Mouse (Mus musculus) embryonic facial prominence, embryonic 14.5 days (tissue): ENCODE data around the gene Gm14124. TPM values are rescaled to one million over a fixed set of nuclear protein-coding genes. Genes with fewer than 3 reads are reported as not detected.
A peak's percentile ranks its signal among the peaks of the same experiment; 100 is the strongest.
"Not testable (repeated sequence)": the region's sequence is repeated elsewhere in the genome, so short reads cannot be mapped to it uniquely, and the experiment has no call there.

Experiments
- ATAC-seq: fragments of 200-750 bp; cut with Nextera tagmentation; 2 replicates; pipeline ENCODE4 v1.8.0; 2017; ENCODE audit warnings: low read depth, moderate number of reproducible peaks, moderate TSS enrichment
- DNase-seq: peaks from one replicate; pipeline ENCODE4 v3.0.0-alpha.2; 2015; ENCODE audit warnings: low spot score
- H3K27ac ChIP-seq: fragments of 300-500 bp; sonication (generic); replicated peaks from 2 replicates; pipeline ENCODE4 v1.5.1; 2014; ENCODE audit warnings: low read depth, mild to moderate bottlenecking, low read length, moderate library complexity
- H3K27me3 ChIP-seq: fragments of 300-500 bp; sonication (generic); replicated peaks from 2 replicates; pipeline ENCODE4 v1.6.1; 2014; ENCODE audit warnings: low read length; ENCODE audit not compliant: control insufficient read depth, insufficient read depth
- H3K36me3 ChIP-seq: fragments of 300-500 bp; sonication (generic); 2 replicates; pipeline ENCODE4 v1.6.1; 2014; ENCODE audit warnings: low read length, mixed read lengths; ENCODE audit not compliant: control insufficient read depth, insufficient read depth
- H3K4me1 ChIP-seq: fragments of 300-500 bp; sonication (generic); 2 replicates; pipeline ENCODE4 v1.6.1; 2014; ENCODE audit warnings: antibody characterized with exemption, low read length; ENCODE audit not compliant: control insufficient read depth, insufficient read depth
- H3K4me2 ChIP-seq: fragments of 300-500 bp; sonication (generic); 2 replicates; pipeline ENCODE4 v1.6.1; 2014; ENCODE audit warnings: low read depth, mild to moderate bottlenecking, low read length, moderate library complexity, mixed read lengths
- H3K4me3 ChIP-seq: fragments of 300-500 bp; sonication (generic); 2 replicates; pipeline ENCODE4 v1.5.1; 2014; ENCODE audit warnings: low read depth, mild to moderate bottlenecking, low read length
- H3K9ac ChIP-seq: fragments of 300-500 bp; sonication (generic); 2 replicates; pipeline ENCODE4 v1.6.1; 2014; ENCODE audit warnings: low read depth, mild to moderate bottlenecking, low read length, moderate library complexity, mixed read lengths
- H3K9me3 ChIP-seq: fragments of 300-500 bp; sonication (generic); 2 replicates; pipeline ENCODE4 v1.6.1; 2016; ENCODE audit warnings: low read length; ENCODE audit not compliant: control insufficient read depth
- WGBS: fragments of 180-500 bp; shearing (Covaris S2); extraction: QIAGEN DNeasy Blood & Tissue Kit; methylation state at CpG from one replicate; pipeline ENCODE4 v1.1.7; 2014; 5-methylcytosine and 5-hydroxymethylcytosine counted together
- polyA plus RNA-seq: library from polyadenylated mRNA; unstranded; fragments of >200 nt; fragmentation: Nextera tagmentation; extraction: Ambion mirVana; gene quantifications from 2 replicates; pipeline ENCODE4 v1.2.1, GENCODE M21; 2014

Gm14124 gene
- polyA plus RNA-seq = not detected in 2 replicates

GRCm38 (mm10) chr2:150257291-150257690 is at the start of gene Gm14124:
Gene Gm14124, plus strand, starts transcription at chr2:150257517.
- not testable (repeated sequence) for H3K4me1 ChIP-seq, H3K9me3 ChIP-seq, ATAC-seq, H3K4me3 ChIP-seq, H3K27ac ChIP-seq, H3K4me2 ChIP-seq, H3K9ac ChIP-seq, DNase-seq, H3K36me3 ChIP-seq, H3K27me3 ChIP-seq
- WGBS = 86% methylated on average over 3 of the region's 4 CpGs

- peak within 1 kb of the TSS; percentile 44 for H3K4me2 ChIP-seq
- 0 out of 2 replicates have a peak within 1 kb of the TSS, but pooled peaks have one; percentile 48 for H3K27ac ChIP-seq
- peak; percentile 99 for ATAC-seq
- WGBS = 1% methylated on average over 12 of the region's 15 CpGs
- H3K9ac ChIP-seq = peak within 1 kb of the TSS; percentile 57
- not testable (repeated sequence) for H3K9me3 ChIP-seq, H3K4me1 ChIP-seq, H3K36me3 ChIP-seq, H3K27me3 ChIP-seq
- DNase-seq = peak; percentile 59
- peak within 1 kb of the TSS; percentile 39 for H3K4me3 ChIP-seq
These were observed 39.5 kb upstream of the Gm14124 start, which contains the start of gene Zfp937 for GRCm38 (mm10) chr2:150217600-150218362. Gene Zfp937, plus strand, starts transcription at chr2:150218073.

- 11% methylated on average over 3 of the region's 4 CpGs for WGBS
- DNase-seq, H3K4me1 ChIP-seq, ATAC-seq, H3K27me3 ChIP-seq, H3K9me3 ChIP-seq, H3K36me3 ChIP-seq: not testable (repeated sequence)
- Histone ChIP-seq H3K27ac (0 out of 2 replicates have a peak overlapping the region, but pooled peaks have one; percentile 48), H3K4me3 (peak overlapping the region; percentile 39), H3K9ac (peak overlapping the region; percentile 57), H3K4me2 (peak overlapping the region; percentile 44)
These were observed 39.0 kb upstream of the Gm14124 start for GRCm38 (mm10) chr2:150218363-150218725.

- not testable (repeated sequence) for ATAC-seq, H3K9ac ChIP-seq, H3K9me3 ChIP-seq, H3K27me3 ChIP-seq, H3K4me2 ChIP-seq, H3K4me3 ChIP-seq, DNase-seq, H3K36me3 ChIP-seq, H3K4me1 ChIP-seq, H3K27ac ChIP-seq
These were observed 34.1 kb upstream of the Gm14124 start for GRCm38 (mm10) chr2:150223263-150223662.

GRCm38 (mm10) chr2:150243211-150243610 is 14.1 kb upstream of the Gm14124 start:
- peaks cover 9% of the 10 kb centered on the region for H3K36me3 ChIP-seq
- H3K4me3 ChIP-seq = no peak overlapping the region
- H3K9ac ChIP-seq = no peak overlapping the region
- no peaks in the 10 kb centered on the region for H3K4me1 ChIP-seq
- H3K27ac ChIP-seq = no peak overlapping the region
- ATAC-seq (no peak), DNase-seq (no peak)
- H3K27me3 ChIP-seq = no peaks in the 10 kb centered on the region
- WGBS = 86% methylated on average over 2 of the region's 2 CpGs
- peaks cover 43% of the 10 kb centered on the region for H3K9me3 ChIP-seq
- no peak overlapping the region for H3K4me2 ChIP-seq

- 57% methylated on average over 2 of the region's 2 CpGs for WGBS
- ATAC-seq, H3K4me1 ChIP-seq, H3K27me3 ChIP-seq, H3K36me3 ChIP-seq, DNase-seq, H3K27ac ChIP-seq, H3K9ac ChIP-seq, H3K9me3 ChIP-seq, H3K4me2 ChIP-seq, H3K4me3 ChIP-seq: not testable (repeated sequence)
These were observed 1.8 kb upstream of the Gm14124 start, which contains the start of gene Gm21994 for GRCm38 (mm10) chr2:150255491-150255890. Gene Gm21994, minus strand, starts transcription at chr2:150255591.

- 69% methylated on average over 2 of the region's 2 CpGs for WGBS
- not testable (repeated sequence) for H3K9me3 ChIP-seq, H3K4me1 ChIP-seq, H3K27me3 ChIP-seq, DNase-seq, H3K9ac ChIP-seq, H3K36me3 ChIP-seq, H3K4me3 ChIP-seq, ATAC-seq, H3K4me2 ChIP-seq, H3K27ac ChIP-seq
These were observed 456 bp upstream of the Gm14124 start for GRCm38 (mm10) chr2:150256861-150257260.

GRCm38 (mm10) chr2:150293669-150294068 is 36.4 kb downstream of the Gm14124 start:
- Histone ChIP-seq H3K36me3 (no peaks in the 10 kb centered on the region), H3K27ac (no peak overlapping the region), H3K4me1 (no peaks in the 10 kb centered on the region), H3K4me2 (no peak overlapping the region), H3K9me3 (no peaks in the 10 kb centered on the region), H3K27me3 (no peaks in the 10 kb centered on the region), H3K4me3 (no peak overlapping the region), H3K9ac (no peak overlapping the region)
- 84% methylated on average over 6 of the region's 6 CpGs for WGBS
- DNase-seq (no peak), ATAC-seq (no peak)

GRCm38 (mm10) chr2:150299096-150299495 is 41.8 kb downstream of the Gm14124 start:
- Histone ChIP-seq H3K27me3 (no peaks in the 10 kb centered on the region), H3K9me3 (no peaks in the 10 kb centered on the region), H3K36me3 (no peaks in the 10 kb centered on the region), H3K9ac (no peak overlapping the region), H3K4me3 (no peak overlapping the region), H3K27ac (no peak overlapping the region), H3K4me2 (no peak overlapping the region), H3K4me1 (no peaks in the 10 kb centered on the region)
- 52% methylated on average over 1 of the region's 1 CpGs for WGBS
- DNase-seq = no peak
- ATAC-seq = no peak
